23 mouse cellular contexts compared by ENCODE assay signal in the genomic region with DNA sequence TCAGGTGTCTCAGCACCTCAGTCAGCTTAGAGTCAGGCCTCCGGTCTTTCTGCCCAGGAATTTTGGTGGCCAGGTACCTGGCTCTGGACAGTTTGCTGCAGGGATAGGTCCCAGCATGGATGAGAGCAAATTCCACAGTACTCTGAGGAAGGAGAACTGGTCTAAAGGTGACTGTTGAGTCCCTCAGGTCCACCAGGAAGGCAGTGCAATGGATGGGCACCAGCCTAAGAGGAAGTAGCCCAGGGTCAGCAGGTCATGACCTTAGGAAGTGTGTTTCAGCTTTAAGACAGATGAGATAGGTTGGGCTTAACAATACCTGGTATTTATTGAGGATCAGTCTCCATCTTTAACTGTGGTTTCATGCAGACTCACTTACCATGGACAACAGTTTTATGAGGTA.
"Had no signal": no experiment of that assay in that cellular context is flagged by ENCODE, and none has a peak within 500 bp of the region (broad histone marks: within the 10 kb centered on the region; RNA-seq: fewer than 3 reads in every experiment).

No protein-coding gene starts in this region.

- H3K27ac ChIP-seq: gastrocnemius, adult 2 months; hindbrain, embryonic 10.5 days; hindbrain, embryonic 12.5 days; hindbrain, embryonic 14.5 days; intestine, embryonic 15.5 days; layer of hippocampus, adult 2 months; left cerebral cortex, adult 2 months; limb, embryonic 10.5 days; limb, embryonic 12.5 days had no signal

- DNase-seq: gastrocnemius, adult 2 months; gastrocnemius, postnatal 10 days; gastrocnemius, postnatal 25 days; heart, postnatal 10 days; heart, postnatal 4 days; kidney, adult 18-20 months; kidney, adult 8-10 months; kidney, postnatal 10 days; kidney, postnatal 25 days; kidney, postnatal 4 days; liver had no signal

- H3K9ac ChIP-seq: heart, embryonic 12.5 days; hindbrain, embryonic 12.5 days; hindbrain, embryonic 14.5 days; intestine, embryonic 15.5 days; limb, embryonic 12.5 days had no signal

- ATAC-seq: hindbrain, embryonic 16.5 days; intestine, embryonic 15.5 days; intestine, postnatal 0 days had no signal

- H3K27me3 ChIP-seq: heart, embryonic 12.5 days; hindbrain, embryonic 12.5 days; intestine, embryonic 15.5 days; limb, embryonic 12.5 days had no signal

- H3K4me3 ChIP-seq: gastrocnemius, adult 2 months; heart, embryonic 10.5 days; heart, embryonic 12.5 days; hindbrain, embryonic 10.5 days; hindbrain, embryonic 12.5 days; intestine, embryonic 15.5 days; layer of hippocampus, adult 2 months; left cerebral cortex, adult 2 months; limb, embryonic 10.5 days; limb, embryonic 12.5 days had no signal

- H3K36me3 ChIP-seq: heart, embryonic 10.5 days; heart, embryonic 12.5 days; hindbrain, embryonic 10.5 days; hindbrain, embryonic 12.5 days; intestine, embryonic 15.5 days; limb, embryonic 10.5 days; limb, embryonic 12.5 days had no signal
